Mouse (Mus musculus) liver, postnatal 0 days (tissue): ENCODE measurements at regions not wholly inside any gene's neighbourhood (a gene's known extent, or its start where the extent isn't known, plus 50 kb on each side); places are given as distances from the start of the nearest gene placed in this dataset.

ENCODE experiments used
- CTCF ChIP-seq: sonication (generic); IDR thresholded peaks from 2 replicates; pipeline ENCODE4 v1.5.1; 2016; ENCODE audit warnings: antibody characterized with exemption, low read depth
- EP300 ChIP-seq: IDR thresholded peaks from 2 replicates; pipeline ENCODE4 v1.6.1; 2016; ENCODE audit warnings: antibody characterized with exemption, low read depth, mild to moderate bottlenecking

- TF ChIP-seq CTCF (no peak), EP300 (no peak)
Observed at GRCm38 (mm10) chr3:9109485-9109884, 500.4 kb downstream of the Zfp704 start.
